Mouse (Mus musculus): ENCODE results near the gene 2510009E07Rik.
"Not testable (repeated sequence)": the region's sequence is repeated elsewhere in the genome, so short reads cannot be mapped to it uniquely, and the experiment has no call there.

2510009E07Rik gene

GRCm38 (mm10) chr16:21689141-21689540 is 5.3 kb downstream of the 2510009E07Rik start:
- no peak for ATAC-seq (ENCODE audit: insufficient number of reproducible peaks, low FRiP score, low TSS enrichment)

- ATAC-seq (ENCODE audit: insufficient number of reproducible peaks, low FRiP score, low TSS enrichment) = no peak
Measured at GRCm38 (mm10) chr16:21687406-21687805, 7.1 kb downstream of the 2510009E07Rik start.

- no peak for ATAC-seq (ENCODE audit: insufficient number of reproducible peaks, low FRiP score, low TSS enrichment)
Measured at GRCm38 (mm10) chr16:21676791-21677190, 17.7 kb downstream of the 2510009E07Rik start.

- not testable (repeated sequence) for ATAC-seq (ENCODE audit: insufficient number of reproducible peaks, low FRiP score, low TSS enrichment)
Measured at GRCm38 (mm10) chr16:21673651-21674050, 20.8 kb downstream of the 2510009E07Rik start.

- not testable (repeated sequence) for ATAC-seq (ENCODE audit: insufficient number of reproducible peaks, low FRiP score, low TSS enrichment)
Measured at GRCm38 (mm10) chr16:21673046-21673445, 21.4 kb downstream of the 2510009E07Rik start.

GRCm38 (mm10) chr16:21671878-21672277 is 22.6 kb downstream of the 2510009E07Rik start:
- no peak for ATAC-seq (ENCODE audit: insufficient number of reproducible peaks, low FRiP score, low TSS enrichment)

GRCm38 (mm10) chr16:21665423-21665986 is 29.0 kb downstream of the 2510009E07Rik start:
- ATAC-seq (ENCODE audit: insufficient number of reproducible peaks, low FRiP score, low TSS enrichment) = 0 out of 2 replicates have a peak, but pooled peaks have one; percentile 45

- no peak for ATAC-seq (ENCODE audit: insufficient number of reproducible peaks, low FRiP score, low TSS enrichment)
Measured at GRCm38 (mm10) chr16:21664633-21665363, 29.7 kb downstream of the 2510009E07Rik start.

- ATAC-seq (ENCODE audit: insufficient number of reproducible peaks, low FRiP score, low TSS enrichment) = no peak
Measured at GRCm38 (mm10) chr16:21655961-21656360, 38.5 kb downstream of the 2510009E07Rik start.

GRCm38 (mm10) chr16:21655291-21655690 is 39.2 kb downstream of the 2510009E07Rik start:
- ATAC-seq (ENCODE audit: insufficient number of reproducible peaks, low FRiP score, low TSS enrichment) = no peak

GRCm38 (mm10) chr16:21654384-21654783 is 40.1 kb downstream of the 2510009E07Rik start:
- ATAC-seq (ENCODE audit: insufficient number of reproducible peaks, low FRiP score, low TSS enrichment) = no peak

GRCm38 (mm10) chr16:21653151-21653550 is 41.3 kb downstream of the 2510009E07Rik start:
- ATAC-seq (ENCODE audit: insufficient number of reproducible peaks, low FRiP score, low TSS enrichment) = no peak

- no peak for ATAC-seq (ENCODE audit: insufficient number of reproducible peaks, low FRiP score, low TSS enrichment)
Measured at GRCm38 (mm10) chr16:21651161-21651560, 43.3 kb downstream of the 2510009E07Rik start.

- no peak for ATAC-seq (ENCODE audit: insufficient number of reproducible peaks, low FRiP score, low TSS enrichment)
Measured at GRCm38 (mm10) chr16:21650289-21650688, 44.2 kb downstream of the 2510009E07Rik start.

- no peak for ATAC-seq (ENCODE audit: insufficient number of reproducible peaks, low FRiP score, low TSS enrichment)
Measured at GRCm38 (mm10) chr16:21648800-21649199, 45.7 kb downstream of the 2510009E07Rik start.

GRCm38 (mm10) chr16:21646496-21646895 is 48.0 kb downstream of the 2510009E07Rik start:
- ATAC-seq (ENCODE audit: insufficient number of reproducible peaks, low FRiP score, low TSS enrichment) = no peak

GRCm38 (mm10) chr16:21645915-21646314 is 48.5 kb downstream of the 2510009E07Rik start:
- ATAC-seq (ENCODE audit: insufficient number of reproducible peaks, low FRiP score, low TSS enrichment) = no peak

GRCm38 (mm10) chr16:21644574-21644973 is 49.9 kb downstream of the 2510009E07Rik start:
- no peak for ATAC-seq (ENCODE audit: insufficient number of reproducible peaks, low FRiP score, low TSS enrichment)

- ATAC-seq (ENCODE audit: insufficient number of reproducible peaks, low FRiP score, low TSS enrichment) = no peak
Measured at GRCm38 (mm10) chr16:21644066-21644561, 50.4 kb downstream of the 2510009E07Rik start.

GRCm38 (mm10) chr16:21643621-21644041 is 50.8 kb downstream of the 2510009E07Rik start:
- ATAC-seq (ENCODE audit: insufficient number of reproducible peaks, low FRiP score, low TSS enrichment) = no peak

- ATAC-seq (ENCODE audit: insufficient number of reproducible peaks, low FRiP score, low TSS enrichment) = no peak
Measured at GRCm38 (mm10) chr16:21642906-21643305, 51.6 kb downstream of the 2510009E07Rik start.

GRCm38 (mm10) chr16:21641944-21642343 is 52.5 kb downstream of the 2510009E07Rik start:
- no peak for ATAC-seq (ENCODE audit: insufficient number of reproducible peaks, low FRiP score, low TSS enrichment)
